Mouse (Mus musculus): ENCODE results near the gene Syne3. TPM values are rescaled to one million over a fixed set of nuclear protein-coding genes. Genes with fewer than 3 reads are reported as not detected.

The Syne3 gene
- polyA plus RNA-seq, 1 experiment: 11.6 TPM

DNA sequence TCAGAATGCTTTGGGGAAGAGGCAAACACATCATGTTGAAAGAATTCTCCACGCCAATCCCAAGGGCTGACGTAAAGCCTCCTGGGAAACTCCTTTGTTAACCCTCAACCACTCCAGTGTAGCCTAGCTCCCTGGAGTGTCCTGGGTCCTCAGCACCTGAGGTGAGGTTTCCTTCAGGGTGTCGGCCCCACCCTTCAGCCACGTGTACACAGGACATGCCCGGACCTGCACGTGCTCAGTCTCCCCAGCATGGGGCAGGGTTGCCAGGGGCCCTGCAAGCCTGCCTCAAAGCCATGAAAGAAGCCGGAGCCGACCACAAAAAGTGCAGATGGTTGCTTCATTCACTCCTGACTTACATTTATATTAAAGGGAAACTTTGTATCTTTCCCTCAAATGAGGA is 10.4 kb downstream of the Syne3 start:
- H3K79me2 ChIP-seq (ENCODE audit: control insufficient read depth, insufficient read depth): peaks cover 79% of the 10 kb centered on the region
- no peak overlapping the region for H3K4me2 ChIP-seq (ENCODE audit: low read depth)
- TF ChIP-seq REST (IDR thresholded peaks at IDR 0.05; ENCODE audit: insufficient read depth, insufficient read length): no peak
- TF ChIP-seq E2F4 (IDR thresholded peaks at IDR 0.05; ENCODE audit: insufficient read depth): no peak
- no peak for TF ChIP-seq CEBPB (IDR thresholded peaks at IDR 0.05; ENCODE audit: insufficient read depth, poor library complexity, severe bottlenecking)
- TF ChIP-seq POLR2AphosphoS2 (IDR thresholded peaks at IDR 0.05; ENCODE audit: insufficient read length, low read depth): no peak
- TF ChIP-seq SRF (IDR thresholded peaks at IDR 0.05; ENCODE audit: control insufficient read depth, insufficient read length, low read depth): no peak
- TF ChIP-seq POLR2A (IDR thresholded peaks at IDR 0.05; ENCODE audit: insufficient read length, low read depth): no peak
- TF ChIP-seq MYOD1 (IDR thresholded peaks at IDR 0.05; ENCODE audit: control insufficient read depth in 1 of 3, insufficient read length in 2 of 3, low read depth in 2 of 3): no peak
- no peak for TF ChIP-seq USF1 (IDR thresholded peaks at IDR 0.05; ENCODE audit: low read depth)
- no peak for TF ChIP-seq MAX (IDR thresholded peaks at IDR 0.05; ENCODE audit: low read depth)
- TF ChIP-seq TCF3 (IDR thresholded peaks at IDR 0.05; ENCODE audit: insufficient read length, low read depth): no peak
- no peak for TF ChIP-seq TCF12 (IDR thresholded peaks at IDR 0.05; ENCODE audit: insufficient read depth, poor library complexity, severe bottlenecking)
- no peak overlapping the region for H3ac ChIP-seq (ENCODE audit: control insufficient read depth, insufficient read length)
- no peaks in the 10 kb centered on the region for H3K27me3 ChIP-seq (ENCODE audit: control insufficient read depth, insufficient read depth, insufficient read length)
- no peaks in the 10 kb centered on the region for H3K36me3 ChIP-seq (ENCODE audit: control insufficient read depth, insufficient read depth)
- H3K4me3 ChIP-seq: no peak overlapping the region

DNA sequence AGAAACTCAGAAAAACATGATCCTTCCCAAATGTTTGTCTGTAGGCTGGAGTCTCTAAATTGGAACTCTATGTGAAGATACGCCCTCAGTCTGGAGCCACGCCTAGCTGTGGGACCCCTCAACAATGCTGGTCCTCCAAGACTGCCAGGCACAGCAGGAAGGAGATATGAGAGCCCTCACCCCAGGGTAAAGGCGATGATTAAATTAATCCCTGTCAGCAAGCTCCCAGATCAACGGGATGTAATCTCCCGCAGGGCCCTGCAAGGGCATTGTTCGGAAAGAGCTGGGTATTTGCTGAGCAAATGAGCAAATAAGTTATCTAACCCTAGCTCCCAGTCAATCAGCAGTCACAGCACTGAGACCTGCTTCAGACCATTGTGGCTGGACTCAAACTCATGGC is 11.1 kb downstream of the Syne3 start:
- TF ChIP-seq MAX (IDR thresholded peaks at IDR 0.05; ENCODE audit: low read depth) (no peak), SRF (IDR thresholded peaks at IDR 0.05; ENCODE audit: control insufficient read depth, insufficient read length, low read depth) (no peak), CEBPB (IDR thresholded peaks at IDR 0.05; ENCODE audit: insufficient read depth, poor library complexity, severe bottlenecking) (no peak), TCF12 (IDR thresholded peaks at IDR 0.05; ENCODE audit: insufficient read depth, poor library complexity, severe bottlenecking) (no peak), REST (IDR thresholded peaks at IDR 0.05; ENCODE audit: insufficient read depth, insufficient read length) (no peak)

DNA sequence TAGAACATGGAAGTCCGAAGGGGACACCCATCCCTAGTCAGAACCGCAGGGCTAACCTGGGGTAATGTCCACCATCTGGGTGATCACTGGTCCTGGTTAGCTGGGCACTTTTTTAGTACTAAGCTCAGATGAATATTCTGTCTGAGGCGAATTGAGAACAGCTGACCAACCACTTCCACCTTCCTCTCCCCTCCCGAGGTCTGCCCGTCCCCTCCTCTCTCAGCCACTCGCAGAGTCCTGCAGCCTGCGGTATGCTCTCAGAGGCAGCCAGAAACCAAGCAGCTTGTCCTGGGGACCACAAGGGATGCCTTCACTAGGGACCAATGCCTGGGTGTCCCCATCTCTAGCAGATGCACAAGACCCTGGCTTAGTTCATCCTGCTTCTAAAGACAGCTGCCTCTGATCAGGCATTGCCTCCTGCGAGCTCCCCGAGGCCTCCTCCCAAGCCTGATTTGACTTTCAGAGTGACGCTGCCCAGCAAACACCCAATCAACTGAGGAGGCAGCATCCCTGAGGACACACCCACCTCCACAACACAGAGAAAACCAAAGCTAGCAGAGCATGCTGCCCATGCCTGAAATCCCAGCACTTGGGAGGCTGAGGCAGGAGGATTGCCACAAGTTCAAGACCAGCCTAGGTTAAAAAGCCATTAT is 11.8 kb downstream of the Syne3 start:
- Histone ChIP-seq H3K27me3 (ENCODE audit: control insufficient read depth, insufficient read depth, insufficient read length) (no peaks in the 10 kb centered on the region), H3ac (ENCODE audit: control insufficient read depth, insufficient read length) (no peak overlapping the region), H3K36me3 (ENCODE audit: control insufficient read depth, insufficient read depth) (no peaks in the 10 kb centered on the region), H3K4me3 (no peak overlapping the region), H3K79me2 (ENCODE audit: control insufficient read depth, insufficient read depth) (peaks cover 78% of the 10 kb centered on the region), H3K4me2 (ENCODE audit: low read depth) (no peak overlapping the region)
- TF ChIP-seq TCF3 (IDR thresholded peaks at IDR 0.05; ENCODE audit: insufficient read length, low read depth) (no peak), CEBPB (IDR thresholded peaks at IDR 0.05; ENCODE audit: insufficient read depth, poor library complexity, severe bottlenecking) (no peak), MYOG (IDR thresholded peaks at IDR 0.05; ENCODE audit: control insufficient read depth in 1 of 3, insufficient read depth in 1 of 3, insufficient read length in 2 of 3, low read depth in 2 of 3) (peak in 1 of 3 experiments; percentile 11), POLR2A (IDR thresholded peaks at IDR 0.05; ENCODE audit: insufficient read length, low read depth) (no peak), E2F4 (IDR thresholded peaks at IDR 0.05; ENCODE audit: insufficient read depth) (no peak), POLR2AphosphoS2 (IDR thresholded peaks at IDR 0.05; ENCODE audit: insufficient read length, low read depth) (no peak)

More for the DNA sequence above, 11.1 kb downstream of the Syne3 start:
- Histone ChIP-seq H3K4me3 (no peak overlapping the region), H3K27me3 (ENCODE audit: control insufficient read depth, insufficient read depth, insufficient read length) (no peaks in the 10 kb centered on the region), H3K4me2 (ENCODE audit: low read depth) (no peak overlapping the region), H3ac (ENCODE audit: control insufficient read depth, insufficient read length) (no peak overlapping the region), H3K36me3 (ENCODE audit: control insufficient read depth, insufficient read depth) (no peaks in the 10 kb centered on the region), H3K79me2 (ENCODE audit: control insufficient read depth, insufficient read depth) (peaks cover 78% of the 10 kb centered on the region)

DNA sequence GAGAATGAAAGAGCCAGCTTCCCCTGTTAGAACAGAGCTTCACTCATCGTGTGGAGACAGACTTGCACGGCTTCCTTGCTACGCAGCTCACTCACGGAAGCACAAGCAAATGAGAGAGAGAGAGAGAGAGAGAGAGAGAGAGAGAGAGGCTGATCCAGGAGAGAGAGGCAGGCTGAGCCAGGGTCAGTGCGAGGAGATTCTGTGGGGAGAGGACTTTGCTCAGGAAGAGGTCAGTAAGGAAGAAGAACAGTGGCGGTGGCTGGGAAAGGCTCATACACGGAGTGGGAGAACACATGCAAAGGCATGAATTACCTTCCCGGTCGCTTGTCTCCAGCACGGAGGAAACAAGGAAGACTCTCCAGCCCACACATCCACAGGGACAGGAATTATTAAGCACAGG is 12.4 kb downstream of the Syne3 start:
- TF ChIP-seq E2F4 (IDR thresholded peaks at IDR 0.05; ENCODE audit: insufficient read depth) (no peak), MYOG (IDR thresholded peaks at IDR 0.05; ENCODE audit: control insufficient read depth in 1 of 3, insufficient read depth in 1 of 3, insufficient read length in 2 of 3, low read depth in 2 of 3) (no peak), TCF3 (IDR thresholded peaks at IDR 0.05; ENCODE audit: insufficient read length, low read depth) (no peak), USF1 (IDR thresholded peaks at IDR 0.05; ENCODE audit: low read depth) (no peak), POLR2A (IDR thresholded peaks at IDR 0.05; ENCODE audit: insufficient read length, low read depth) (no peak), SRF (IDR thresholded peaks at IDR 0.05; ENCODE audit: control insufficient read depth, insufficient read length, low read depth) (no peak), CEBPB (IDR thresholded peaks at IDR 0.05; ENCODE audit: insufficient read depth, poor library complexity, severe bottlenecking) (no peak), POLR2AphosphoS2 (IDR thresholded peaks at IDR 0.05; ENCODE audit: insufficient read length, low read depth) (no peak), MAX (IDR thresholded peaks at IDR 0.05; ENCODE audit: low read depth) (no peak), REST (IDR thresholded peaks at IDR 0.05; ENCODE audit: insufficient read depth, insufficient read length) (no peak), MYOD1 (IDR thresholded peaks at IDR 0.05; ENCODE audit: control insufficient read depth in 1 of 3, insufficient read length in 2 of 3, low read depth in 2 of 3) (no peak), TCF12 (IDR thresholded peaks at IDR 0.05; ENCODE audit: insufficient read depth, poor library complexity, severe bottlenecking) (no peak)
- Histone ChIP-seq H3K79me2 (ENCODE audit: control insufficient read depth, insufficient read depth) (peaks cover 76% of the 10 kb centered on the region), H3K4me3 (no peak overlapping the region), H3K4me2 (ENCODE audit: low read depth) (no peak overlapping the region), H3ac (ENCODE audit: control insufficient read depth, insufficient read length) (no peak overlapping the region), H3K36me3 (ENCODE audit: control insufficient read depth, insufficient read depth) (no peaks in the 10 kb centered on the region), H3K27me3 (ENCODE audit: control insufficient read depth, insufficient read depth, insufficient read length) (no peaks in the 10 kb centered on the region)
